24 mouse cellular contexts compared by ENCODE assay signal in genomic region chr3:82315728-82316127, GRCm38 (mm10).
"Had no signal": no experiment of that assay in that cellular context is flagged by ENCODE, and none has a peak within 500 bp of the region (broad histone marks: within the 10 kb centered on the region; RNA-seq: fewer than 3 reads in every experiment).

No protein-coding gene starts in this region.

- DNase-seq: gastrocnemius, adult 2 months; gastrocnemius, postnatal 10 days; gastrocnemius, postnatal 25 days; heart, postnatal 14 days; heart, postnatal 4 days; kidney, adult 11 months; kidney, adult 2 months; kidney, adult 9 months; kidney, postnatal 14 days; kidney, postnatal 36 days; layer of hippocampus, adult 9-11 months; layer of hippocampus, postnatal 36 days; left cerebral cortex, postnatal 4 days had no signal

- H3K27ac ChIP-seq: gastrocnemius, adult 2 months; heart, embryonic 13.5 days; heart, embryonic 15.5 days; hindbrain, embryonic 10.5 days; hindbrain, embryonic 12.5 days; hindbrain, embryonic 14.5 days; kidney, embryonic 15.5 days; kidney, postnatal 0 days; limb, embryonic 13.5 days; limb, embryonic 15.5 days; liver, embryonic 12.5 days; liver, embryonic 14.5 days had no signal

- H3K4me3 ChIP-seq: gastrocnemius, adult 2 months; heart, embryonic 13.5 days; heart, embryonic 15.5 days; hindbrain, embryonic 10.5 days; hindbrain, embryonic 12.5 days; kidney, embryonic 15.5 days; limb, embryonic 13.5 days; limb, embryonic 15.5 days; liver, embryonic 12.5 days had no signal
